Mouse (Mus musculus): ENCODE measurements around the gene Slc7a11. TPM values are rescaled to one million over a fixed set of nuclear protein-coding genes. Genes with fewer than 3 reads are reported as not detected.

Slc7a11 gene
- polyA plus RNA-seq, 1 experiment, result 7.2 TPM

GRCm38 (mm10) chr3:49887359-49887758 is 556.1 kb downstream of the Slc7a11 start:
- Histone ChIP-seq H3K27me3 (ENCODE audit: control insufficient read depth, insufficient read depth, insufficient read length) (no peaks in the 10 kb centered on the region), H3K79me2 (ENCODE audit: control insufficient read depth, insufficient read depth) (no peaks in the 10 kb centered on the region), H3K4me3 (no peak overlapping the region), H3K4me2 (ENCODE audit: low read depth) (no peak overlapping the region), H3K36me3 (ENCODE audit: control insufficient read depth, insufficient read depth) (no peaks in the 10 kb centered on the region), H3ac (ENCODE audit: control insufficient read depth, insufficient read length) (no peak overlapping the region)
- TF ChIP-seq USF1 (IDR thresholded peaks at IDR 0.05; ENCODE audit: low read depth) (no peak), CEBPB (IDR thresholded peaks at IDR 0.05; ENCODE audit: insufficient read depth, poor library complexity, severe bottlenecking) (no peak), E2F4 (IDR thresholded peaks at IDR 0.05; ENCODE audit: insufficient read depth) (no peak), MYOD1 (IDR thresholded peaks at IDR 0.05; ENCODE audit: control insufficient read depth in 1 of 3, insufficient read length in 2 of 3, low read depth in 2 of 3) (no peak), TCF12 (IDR thresholded peaks at IDR 0.05; ENCODE audit: insufficient read depth, poor library complexity, severe bottlenecking) (no peak), SRF (IDR thresholded peaks at IDR 0.05; ENCODE audit: control insufficient read depth, insufficient read length, low read depth) (no peak), MAX (IDR thresholded peaks at IDR 0.05; ENCODE audit: low read depth) (no peak)

GRCm38 (mm10) chr3:49886220-49886945 is 557.0 kb downstream of the Slc7a11 start:
- Histone ChIP-seq H3K4me2 (ENCODE audit: low read depth) (no peak overlapping the region), H3K36me3 (ENCODE audit: control insufficient read depth, insufficient read depth) (no peaks in the 10 kb centered on the region), H3K27me3 (ENCODE audit: control insufficient read depth, insufficient read depth, insufficient read length) (no peaks in the 10 kb centered on the region), H3ac (ENCODE audit: control insufficient read depth, insufficient read length) (no peak overlapping the region), H3K4me3 (no peak overlapping the region), H3K79me2 (ENCODE audit: control insufficient read depth, insufficient read depth) (no peaks in the 10 kb centered on the region)
- no peak for TF ChIP-seq MYOD1 (IDR thresholded peaks at IDR 0.05; ENCODE audit: control insufficient read depth in 1 of 3, insufficient read length in 2 of 3, low read depth in 2 of 3)

- H3K36me3 ChIP-seq (ENCODE audit: control insufficient read depth, insufficient read depth), result no peaks in the 10 kb centered on the region
- H3ac ChIP-seq (ENCODE audit: control insufficient read depth, insufficient read length), result no peak overlapping the region
- no peak overlapping the region for H3K4me2 ChIP-seq (ENCODE audit: low read depth)
- no peak for TF ChIP-seq MYOD1 (IDR thresholded peaks at IDR 0.05; ENCODE audit: control insufficient read depth in 1 of 3, insufficient read length in 2 of 3, low read depth in 2 of 3)
- no peak for TF ChIP-seq REST (IDR thresholded peaks at IDR 0.05; ENCODE audit: insufficient read depth, insufficient read length)
- TF ChIP-seq TCF3 (IDR thresholded peaks at IDR 0.05; ENCODE audit: insufficient read length, low read depth), result no peak
- TF ChIP-seq SRF (IDR thresholded peaks at IDR 0.05; ENCODE audit: control insufficient read depth, insufficient read length, low read depth), result no peak
- no peak for TF ChIP-seq USF1 (IDR thresholded peaks at IDR 0.05; ENCODE audit: low read depth)
- no peak for TF ChIP-seq TCF12 (IDR thresholded peaks at IDR 0.05; ENCODE audit: insufficient read depth, poor library complexity, severe bottlenecking)
- no peak for TF ChIP-seq MAX (IDR thresholded peaks at IDR 0.05; ENCODE audit: low read depth)
- TF ChIP-seq CEBPB (IDR thresholded peaks at IDR 0.05; ENCODE audit: insufficient read depth, poor library complexity, severe bottlenecking), result no peak
- no peak for TF ChIP-seq POLR2AphosphoS2 (IDR thresholded peaks at IDR 0.05; ENCODE audit: insufficient read length, low read depth)
- no peak for TF ChIP-seq MYOG (IDR thresholded peaks at IDR 0.05; ENCODE audit: control insufficient read depth in 1 of 3, insufficient read depth in 1 of 3, insufficient read length in 2 of 3, low read depth in 2 of 3)
- no peak for TF ChIP-seq POLR2A (IDR thresholded peaks at IDR 0.05; ENCODE audit: insufficient read length, low read depth)
- TF ChIP-seq E2F4 (IDR thresholded peaks at IDR 0.05; ENCODE audit: insufficient read depth), result no peak
- no peaks in the 10 kb centered on the region for H3K79me2 ChIP-seq (ENCODE audit: control insufficient read depth, insufficient read depth)
- no peak overlapping the region for H3K4me3 ChIP-seq
- H3K27me3 ChIP-seq (ENCODE audit: control insufficient read depth, insufficient read depth, insufficient read length), result no peaks in the 10 kb centered on the region
Observed at GRCm38 (mm10) chr3:49880496-49880895, 562.9 kb downstream of the Slc7a11 start.

- Histone ChIP-seq H3K4me3 (no peak overlapping the region), H3ac (ENCODE audit: control insufficient read depth, insufficient read length) (no peak overlapping the region), H3K27me3 (ENCODE audit: control insufficient read depth, insufficient read depth, insufficient read length) (no peaks in the 10 kb centered on the region), H3K79me2 (ENCODE audit: control insufficient read depth, insufficient read depth) (no peaks in the 10 kb centered on the region), H3K36me3 (ENCODE audit: control insufficient read depth, insufficient read depth) (no peaks in the 10 kb centered on the region), H3K4me2 (ENCODE audit: low read depth) (no peak overlapping the region)
- TF ChIP-seq TCF12 (IDR thresholded peaks at IDR 0.05; ENCODE audit: insufficient read depth, poor library complexity, severe bottlenecking) (no peak), MAX (IDR thresholded peaks at IDR 0.05; ENCODE audit: low read depth) (no peak), MYOG (IDR thresholded peaks at IDR 0.05; ENCODE audit: control insufficient read depth in 1 of 3, insufficient read depth in 1 of 3, insufficient read length in 2 of 3, low read depth in 2 of 3) (no peak), TCF3 (IDR thresholded peaks at IDR 0.05; ENCODE audit: insufficient read length, low read depth) (no peak), POLR2A (IDR thresholded peaks at IDR 0.05; ENCODE audit: insufficient read length, low read depth) (no peak), SRF (IDR thresholded peaks at IDR 0.05; ENCODE audit: control insufficient read depth, insufficient read length, low read depth) (no peak), E2F4 (IDR thresholded peaks at IDR 0.05; ENCODE audit: insufficient read depth) (no peak), MYOD1 (IDR thresholded peaks at IDR 0.05; ENCODE audit: control insufficient read depth in 1 of 3, insufficient read length in 2 of 3, low read depth in 2 of 3) (no peak), POLR2AphosphoS2 (IDR thresholded peaks at IDR 0.05; ENCODE audit: insufficient read length, low read depth) (no peak)
Observed at GRCm38 (mm10) chr3:49870786-49871185, 572.6 kb downstream of the Slc7a11 start.

GRCm38 (mm10) chr3:49867951-49868584 is 575.3 kb downstream of the Slc7a11 start:
- H3K4me2 ChIP-seq (ENCODE audit: low read depth), result no peak overlapping the region
- H3K4me3 ChIP-seq, result no peak overlapping the region
- H3ac ChIP-seq (ENCODE audit: control insufficient read depth, insufficient read length), result no peak overlapping the region
- no peaks in the 10 kb centered on the region for H3K27me3 ChIP-seq (ENCODE audit: control insufficient read depth, insufficient read depth, insufficient read length)
- no peak for TF ChIP-seq TCF3 (IDR thresholded peaks at IDR 0.05; ENCODE audit: insufficient read length, low read depth)
- no peak for TF ChIP-seq CEBPB (IDR thresholded peaks at IDR 0.05; ENCODE audit: insufficient read depth, poor library complexity, severe bottlenecking)
- TF ChIP-seq MAX (IDR thresholded peaks at IDR 0.05; ENCODE audit: low read depth), result no peak
- TF ChIP-seq USF1 (IDR thresholded peaks at IDR 0.05; ENCODE audit: low read depth), result no peak
- TF ChIP-seq E2F4 (IDR thresholded peaks at IDR 0.05; ENCODE audit: insufficient read depth), result no peak
- TF ChIP-seq POLR2AphosphoS2 (IDR thresholded peaks at IDR 0.05; ENCODE audit: insufficient read length, low read depth), result no peak
- no peak for TF ChIP-seq SRF (IDR thresholded peaks at IDR 0.05; ENCODE audit: control insufficient read depth, insufficient read length, low read depth)
- no peak for TF ChIP-seq REST (IDR thresholded peaks at IDR 0.05; ENCODE audit: insufficient read depth, insufficient read length)
- no peak for TF ChIP-seq MYOD1 (IDR thresholded peaks at IDR 0.05; ENCODE audit: control insufficient read depth in 1 of 3, insufficient read length in 2 of 3, low read depth in 2 of 3)
- no peak for TF ChIP-seq MYOG (IDR thresholded peaks at IDR 0.05; ENCODE audit: control insufficient read depth in 1 of 3, insufficient read depth in 1 of 3, insufficient read length in 2 of 3, low read depth in 2 of 3)
- TF ChIP-seq POLR2A (IDR thresholded peaks at IDR 0.05; ENCODE audit: insufficient read length, low read depth), result no peak
- TF ChIP-seq TCF12 (IDR thresholded peaks at IDR 0.05; ENCODE audit: insufficient read depth, poor library complexity, severe bottlenecking), result no peak
- no peaks in the 10 kb centered on the region for H3K36me3 ChIP-seq (ENCODE audit: control insufficient read depth, insufficient read depth)
- no peaks in the 10 kb centered on the region for H3K79me2 ChIP-seq (ENCODE audit: control insufficient read depth, insufficient read depth)
